Mouse (Mus musculus): ENCODE data around the gene Il20.

Gene Il20

DNA sequence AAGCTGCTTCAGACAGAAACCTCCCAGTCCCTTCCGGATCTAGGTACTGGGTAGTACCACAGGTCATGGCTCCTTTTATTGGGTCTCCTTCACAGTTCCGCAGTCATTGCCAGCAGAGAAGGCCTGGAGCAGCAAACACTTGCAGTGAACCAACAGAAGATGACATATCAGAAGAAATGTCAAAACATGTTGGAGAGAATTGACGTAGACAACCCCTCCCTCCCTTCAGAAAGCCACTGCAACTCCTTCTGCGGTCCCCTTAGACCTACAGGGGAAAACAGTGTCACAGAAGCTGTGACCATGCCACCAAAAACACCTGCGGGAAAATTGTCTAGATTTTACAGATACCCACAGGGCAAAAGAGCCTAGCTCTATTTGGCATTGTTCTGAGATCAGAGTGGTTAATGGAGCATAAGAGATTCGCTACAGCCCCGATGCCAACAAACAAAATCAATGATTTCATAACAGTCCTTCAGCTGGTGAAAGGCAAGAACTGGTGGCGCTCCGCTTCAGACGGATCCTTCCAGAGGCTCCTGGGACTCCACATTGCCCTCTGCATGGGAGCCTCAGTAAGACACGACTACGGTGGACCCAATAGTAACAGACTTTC lies at the start of gene Il20:
Gene Il20 (minus strand): TSS at position 51 of the 610 bp plus-strand sequence.
- no peak for DNase-seq (ENCODE audit: low read depth, low spot score)

DNA sequence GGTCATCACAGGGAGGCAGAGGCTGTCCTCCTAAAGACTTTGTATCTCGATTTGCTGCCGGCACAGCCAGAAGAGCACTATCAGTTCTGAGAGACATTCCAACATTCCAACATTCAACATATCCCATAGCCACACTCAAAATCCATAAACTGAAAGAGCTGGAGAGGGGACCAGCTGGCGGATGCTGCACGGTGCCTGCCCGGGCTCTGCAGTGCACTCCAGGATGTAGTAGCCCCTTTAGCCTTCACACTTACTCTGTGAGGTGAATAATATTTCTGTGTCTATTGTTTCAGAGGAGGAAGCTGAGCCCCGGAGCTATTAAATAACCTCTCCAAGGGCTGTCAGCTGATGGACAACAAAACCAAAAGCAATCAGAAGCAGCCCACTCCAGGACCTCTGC lies 35.7 kb upstream of the Il20 start:
- no peak for DNase-seq (ENCODE audit: low read depth, low spot score)

DNA sequence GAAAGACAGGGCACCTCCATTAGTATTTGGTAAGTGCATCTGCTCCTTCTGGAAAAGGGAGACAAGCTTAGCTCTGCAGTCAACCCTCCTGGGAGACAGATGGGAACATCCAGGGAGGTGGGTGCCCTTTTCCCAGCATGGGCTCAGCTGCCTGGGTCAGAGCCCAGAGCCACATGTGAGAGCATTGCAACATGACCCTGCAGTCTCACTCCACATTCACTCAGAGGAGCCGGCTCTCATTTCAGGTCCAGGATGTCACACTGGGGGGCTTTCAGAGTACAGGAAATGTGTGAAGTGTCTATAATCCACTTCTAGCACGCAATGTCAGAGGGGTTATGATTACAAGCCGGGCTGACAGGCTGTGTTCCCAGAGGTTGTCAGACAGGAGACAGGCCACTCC lies 30.6 kb upstream of the Il20 start:
- DNase-seq (ENCODE audit: low read depth, low spot score): peak; percentile 47

DNA sequence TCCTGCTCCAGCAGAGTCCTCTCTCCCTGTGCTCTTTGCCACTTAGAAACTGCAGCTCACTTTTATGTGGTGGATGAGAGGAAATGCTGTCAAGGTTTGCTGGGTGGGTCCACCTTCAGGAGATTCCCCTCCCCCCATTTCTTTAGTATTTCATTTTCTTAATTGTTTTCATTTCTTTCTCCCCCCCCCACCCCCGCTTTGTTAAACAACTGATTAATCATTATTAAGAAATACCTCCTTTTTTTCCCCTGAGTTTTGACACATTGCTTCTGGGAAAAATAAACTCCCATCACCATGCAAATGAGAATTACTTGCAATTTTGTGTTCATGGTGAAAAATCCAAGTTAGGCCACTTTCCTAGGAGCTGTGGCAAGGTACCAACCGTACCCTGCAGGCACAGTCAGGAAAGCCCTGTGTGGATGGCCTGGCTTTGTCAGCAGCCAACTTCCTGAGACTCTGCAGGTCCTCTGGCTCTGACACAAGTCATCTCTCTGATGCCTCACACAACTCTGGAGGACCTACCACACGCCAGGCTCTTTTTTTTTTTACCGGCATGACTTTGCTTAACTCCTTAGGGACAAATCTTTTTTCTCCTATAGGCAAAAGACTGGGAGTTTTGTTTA lies 28.9 kb upstream of the Il20 start, which contains the start of gene Il19:
Gene Il19 (minus strand): TSS at position 51 of the 623 bp plus-strand sequence.
- no peak for DNase-seq (ENCODE audit: low read depth, low spot score)

DNA sequence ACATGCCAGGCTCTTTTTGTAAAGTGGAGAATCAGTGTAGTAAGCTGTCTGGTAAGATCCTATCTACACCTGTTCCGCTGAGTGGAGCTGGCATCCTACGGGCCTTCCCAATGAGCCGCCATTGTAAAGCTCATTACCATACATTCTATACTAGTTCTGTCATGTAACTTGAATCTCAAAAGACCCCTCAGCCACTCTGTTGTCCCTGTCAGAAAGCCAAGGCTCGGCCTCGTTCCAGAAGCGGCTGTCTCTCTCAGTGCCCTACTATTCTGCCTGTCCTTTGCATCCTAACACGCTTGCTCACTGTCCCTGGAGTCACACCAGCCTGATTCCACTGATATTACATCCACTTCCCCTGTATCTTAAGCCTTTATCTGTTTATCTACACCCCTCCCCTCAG lies 26.9 kb upstream of the Il20 start:
- DNase-seq (ENCODE audit: low read depth, low spot score): no peak

DNA sequence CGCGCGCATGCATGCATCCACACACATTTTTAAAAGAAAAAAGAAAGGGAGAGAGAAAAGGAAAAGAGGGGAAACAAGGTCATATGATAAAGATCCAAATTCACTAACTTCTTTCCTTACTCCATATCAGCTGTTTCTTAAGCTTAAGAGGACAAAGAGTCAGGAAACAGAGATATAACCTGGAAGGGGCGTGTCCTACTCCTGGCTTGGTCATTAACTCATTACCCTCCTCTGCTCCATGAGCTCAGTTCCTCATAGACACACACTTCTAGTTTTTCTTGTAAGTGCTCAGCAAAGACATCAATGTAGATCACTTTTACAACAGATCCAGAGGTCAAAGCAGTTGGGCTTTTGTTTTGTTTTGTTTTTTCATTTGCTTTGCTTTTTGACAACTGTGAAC lies 25.9 kb upstream of the Il20 start:
- no peak for DNase-seq (ENCODE audit: low read depth, low spot score)

DNA sequence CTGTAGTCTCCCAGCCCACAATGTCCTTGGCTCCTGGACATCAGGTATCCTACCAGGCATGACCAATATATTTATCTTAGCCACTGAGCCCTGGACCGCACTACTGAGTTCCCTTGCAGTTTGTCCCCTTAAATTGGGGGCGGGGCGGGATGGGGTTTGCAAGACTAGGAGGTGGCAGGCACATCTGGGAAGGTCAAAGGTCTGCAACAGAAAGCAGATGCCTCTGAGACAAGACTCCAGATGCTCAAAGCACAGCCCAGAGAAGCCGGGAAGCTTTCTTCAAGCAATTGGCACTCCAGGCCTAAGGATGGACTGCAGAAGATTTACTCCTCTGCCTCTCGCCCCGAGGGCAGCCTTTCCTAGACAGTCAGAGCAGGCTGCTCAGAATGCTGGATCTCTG lies 25.1 kb upstream of the Il20 start:
- peak; percentile 80 for DNase-seq (ENCODE audit: low read depth, low spot score)

DNA sequence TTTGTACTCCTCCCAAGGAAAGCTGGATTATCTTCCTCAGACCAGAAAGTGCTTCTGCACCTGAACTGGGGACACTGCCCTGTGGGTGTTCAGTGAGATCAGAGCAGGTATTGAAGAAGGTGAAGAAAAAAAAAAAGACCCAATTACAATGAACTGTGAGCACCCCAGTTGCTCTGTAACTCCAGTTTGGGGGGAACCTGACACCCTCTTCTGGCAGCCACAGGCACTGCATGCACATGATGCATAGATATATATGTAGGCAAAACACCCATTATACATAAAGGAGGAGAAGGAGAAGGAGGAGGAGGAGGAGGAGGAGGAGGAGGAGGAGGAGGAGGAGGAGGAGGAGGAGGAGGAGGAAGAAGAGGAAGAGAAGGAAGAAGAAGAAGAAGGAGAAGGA lies 15.2 kb upstream of the Il20 start:
- DNase-seq (ENCODE audit: low read depth, low spot score): no peak

DNA sequence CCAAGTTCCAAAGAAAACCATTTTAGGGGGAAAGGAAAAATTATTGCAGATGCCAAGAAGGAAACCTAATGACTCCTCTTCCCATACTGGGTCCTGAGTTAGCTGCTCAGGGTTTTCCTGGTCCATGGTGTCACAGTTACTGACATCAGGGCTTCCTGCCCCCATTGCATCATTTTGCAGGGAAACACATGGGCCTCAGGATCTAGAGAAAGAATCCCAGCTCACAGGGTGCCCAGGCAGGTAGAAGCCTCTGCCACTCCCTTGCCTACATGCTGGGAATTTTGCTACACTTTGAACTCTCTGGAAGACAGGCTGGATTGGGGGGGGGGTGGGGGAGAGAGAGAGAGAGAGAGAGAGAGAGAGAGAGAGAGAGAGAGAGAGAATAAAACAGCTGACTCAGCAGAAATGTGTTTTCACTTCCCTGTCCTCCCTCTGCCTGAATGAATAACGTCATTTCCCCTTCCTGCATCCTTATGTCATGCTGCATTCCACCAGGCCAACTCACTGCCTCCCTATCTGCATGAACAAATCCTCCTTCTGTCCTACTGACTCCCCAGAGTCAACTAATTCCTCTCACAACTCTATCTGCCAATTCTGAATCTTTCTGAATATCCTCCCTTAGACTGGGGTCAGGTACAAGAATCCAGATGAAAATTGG lies 7.2 kb upstream of the Il20 start:
- no peak for DNase-seq (ENCODE audit: low read depth, low spot score)

DNA sequence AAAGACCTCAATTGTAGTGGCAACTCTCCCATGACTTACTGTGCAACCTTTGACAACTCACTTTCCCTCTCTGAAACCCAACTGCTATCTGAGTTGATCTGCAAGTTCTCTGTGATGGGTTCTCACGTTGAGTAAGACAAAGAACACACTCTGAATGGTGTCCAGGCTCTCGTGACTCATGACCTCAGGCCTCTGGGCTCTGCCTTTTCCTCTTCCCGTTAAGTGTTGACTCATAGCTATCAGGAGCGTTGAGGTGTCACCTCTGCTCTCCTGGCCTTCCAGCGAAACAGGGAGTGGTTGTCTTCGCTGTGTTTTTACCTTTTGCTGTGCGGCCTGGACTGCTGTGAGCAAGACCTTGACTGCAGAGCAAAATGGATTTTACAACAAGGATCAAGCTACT lies 8.7 kb downstream of the Il20 start:
- no peak for DNase-seq (ENCODE audit: low read depth, low spot score)

DNA sequence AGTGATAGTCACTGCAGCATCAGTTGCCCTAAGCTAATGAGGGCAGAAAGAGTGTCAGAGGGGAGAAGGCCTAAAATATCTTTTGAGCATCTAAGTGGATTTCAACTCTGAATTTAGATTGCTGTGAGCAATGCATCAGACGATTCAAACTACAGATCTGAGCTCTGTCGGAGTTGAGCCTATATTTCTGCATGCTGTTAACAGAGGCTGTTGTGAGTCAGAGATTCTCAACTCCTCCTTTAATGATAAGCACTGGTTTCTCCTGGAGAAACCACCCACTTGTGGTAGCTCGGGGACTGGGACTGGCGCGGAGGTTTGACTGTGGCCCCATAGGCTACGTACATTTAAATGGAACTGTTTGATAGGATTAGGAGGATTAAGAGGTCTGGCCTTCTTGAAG lies 16.8 kb downstream of the Il20 start:
- DNase-seq (ENCODE audit: low read depth, low spot score): no peak

DNA sequence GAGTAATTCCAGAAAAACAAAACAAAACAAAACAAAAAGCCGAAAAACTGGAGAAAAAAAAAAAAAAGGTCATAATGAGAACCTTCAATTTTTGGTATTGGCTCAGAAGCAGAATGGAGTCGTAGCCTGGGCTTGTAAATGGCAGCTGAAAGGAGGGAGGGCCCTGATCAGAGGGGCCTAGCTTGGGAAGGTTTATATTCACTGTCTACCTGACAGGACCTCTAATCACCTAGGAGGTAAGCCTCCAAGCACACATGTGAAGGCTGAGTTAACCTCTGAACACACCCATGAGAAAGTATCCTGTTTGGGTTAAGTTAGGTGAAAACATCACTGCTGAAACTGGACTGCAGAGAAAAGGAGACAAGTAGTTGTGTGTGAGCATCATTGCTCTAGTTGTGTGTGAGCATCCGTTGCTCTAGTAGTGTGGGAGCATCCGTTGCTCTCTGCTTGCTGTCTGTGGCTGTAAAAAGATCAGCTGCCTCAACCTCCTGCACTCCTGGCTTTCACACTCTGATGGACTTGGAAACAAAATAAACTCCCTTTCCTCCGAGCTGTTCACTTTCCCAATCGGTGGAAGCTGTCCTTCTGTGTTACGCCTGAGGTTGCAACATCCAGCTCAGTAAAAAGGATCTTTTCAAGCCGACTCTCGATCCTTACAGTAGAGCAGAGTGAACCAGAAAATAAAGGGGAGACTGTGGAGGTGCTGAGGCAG lies 17.8 kb downstream of the Il20 start:
- DNase-seq (ENCODE audit: low read depth, low spot score): no peak

DNA sequence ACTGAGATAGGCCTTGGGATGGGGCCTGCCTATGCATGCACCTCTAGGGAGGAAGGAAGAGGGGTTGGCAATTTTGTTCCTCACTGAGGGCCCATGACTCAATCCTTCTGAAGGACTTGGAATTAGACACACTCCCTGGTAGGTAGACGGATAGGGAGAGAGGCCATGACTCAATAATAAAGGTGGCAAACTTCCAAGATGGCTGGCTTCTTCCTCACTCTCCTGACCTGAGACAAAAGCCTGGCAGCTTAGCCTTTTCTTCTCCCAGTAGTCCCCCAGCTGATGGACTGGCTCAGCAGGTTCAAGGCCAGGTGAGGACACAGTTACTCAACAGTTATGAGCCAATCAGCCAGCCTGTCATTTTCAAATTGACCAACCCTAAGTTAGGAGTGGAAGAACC lies 18.8 kb downstream of the Il20 start:
- no peak for DNase-seq (ENCODE audit: low read depth, low spot score)

DNA sequence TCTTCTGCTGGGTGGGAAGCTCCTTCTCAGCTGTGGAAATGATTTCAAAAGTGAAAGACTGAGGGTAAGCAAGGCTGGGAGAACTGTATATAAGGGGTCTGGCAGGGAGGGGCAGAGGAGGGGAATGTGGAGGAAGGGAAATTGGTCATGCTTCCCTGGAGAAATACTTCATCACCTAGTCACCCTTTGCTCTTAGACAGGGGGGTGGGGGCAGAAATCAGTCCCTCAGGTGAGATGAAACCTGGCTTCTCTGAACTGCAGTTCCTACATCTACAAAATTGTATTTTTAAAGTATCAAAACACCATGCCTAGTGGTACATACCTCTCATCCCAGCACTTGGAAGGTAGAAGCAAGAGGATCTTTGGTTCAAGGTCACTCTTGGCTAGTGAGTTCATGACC lies 23.9 kb downstream of the Il20 start, which contains the start of gene Il24:
Gene Il24 (minus strand): TSS at position 101 of the 400 bp plus-strand sequence.
- no peak for DNase-seq (ENCODE audit: low read depth, low spot score)

DNA sequence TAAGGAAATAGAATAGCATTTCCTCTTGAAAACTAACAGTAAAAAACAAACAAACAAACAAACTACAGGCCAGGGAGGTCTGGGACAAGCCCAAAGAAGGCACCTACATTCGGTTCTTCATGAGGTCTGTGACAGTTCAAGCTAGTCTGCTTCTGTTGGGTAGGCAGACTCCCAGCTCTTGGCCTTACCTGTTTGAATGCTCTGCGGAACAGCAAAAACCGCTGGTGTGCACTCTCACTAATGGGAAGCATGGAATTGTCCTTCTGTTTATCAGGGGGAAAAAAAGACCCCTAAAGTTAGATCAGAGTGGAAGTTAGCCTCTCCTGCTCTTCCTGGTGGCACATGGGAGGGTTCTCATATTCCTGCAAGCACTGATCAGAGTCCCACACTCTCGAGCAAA lies 28.1 kb downstream of the Il20 start:
- DNase-seq (ENCODE audit: low read depth, low spot score): no peak

DNA sequence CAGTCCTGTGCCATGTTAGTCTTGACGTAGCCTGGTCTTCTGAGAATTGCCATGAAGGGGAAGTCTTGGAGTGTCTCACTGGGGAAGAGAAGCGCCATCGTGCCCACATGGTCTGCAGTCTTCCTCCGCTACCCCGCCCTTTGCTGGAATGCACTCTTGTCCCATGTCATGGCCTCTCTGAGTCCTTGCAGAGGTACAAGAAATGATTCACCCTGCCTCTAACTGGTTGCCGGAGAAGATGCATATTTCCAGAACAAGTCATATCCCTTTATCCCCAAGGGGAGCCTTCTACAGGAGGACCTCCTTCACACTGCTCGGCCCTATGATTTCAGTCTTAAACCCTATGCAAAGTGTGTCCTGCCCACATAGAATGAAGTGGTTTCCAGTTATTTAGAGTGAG lies 31.3 kb downstream of the Il20 start:
- DNase-seq (ENCODE audit: low read depth, low spot score): no peak

DNA sequence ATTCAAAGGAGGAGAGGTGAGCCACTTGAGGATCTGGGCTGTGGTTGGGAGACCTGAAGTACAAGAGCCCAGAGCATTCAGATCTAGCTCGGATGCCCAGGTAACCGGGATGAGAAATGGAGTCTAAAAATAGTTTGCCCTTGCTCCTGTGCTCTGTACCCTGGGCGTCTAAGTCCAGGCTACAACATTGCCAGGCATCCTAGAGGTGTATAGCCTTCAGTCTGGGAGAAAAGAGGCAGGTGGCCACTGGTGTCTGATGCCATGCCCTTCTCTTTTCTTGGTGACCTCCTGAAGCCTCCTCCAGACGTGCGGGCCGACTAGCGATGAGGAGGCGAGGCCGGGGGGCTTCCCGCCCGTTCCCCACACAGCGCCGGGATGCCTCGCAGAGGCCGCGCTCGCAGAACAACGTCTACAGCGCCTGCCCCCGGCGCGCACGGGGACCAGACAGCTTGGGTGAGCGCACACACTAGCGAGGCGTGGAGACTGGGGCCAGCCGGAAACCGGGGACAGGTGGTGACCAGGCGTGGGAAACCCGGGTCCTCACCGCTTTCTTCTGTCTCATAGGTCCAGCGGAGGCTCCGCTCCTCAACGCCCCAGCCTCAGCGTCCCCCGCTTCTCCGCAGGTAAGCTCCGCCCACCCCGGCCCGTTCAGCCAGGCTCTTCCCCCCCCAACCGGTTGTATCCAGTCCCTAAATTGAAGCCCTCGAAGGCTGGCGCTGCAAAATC lies 33.2 kb downstream of the Il20 start:
- peak; percentile 33 for DNase-seq (ENCODE audit: low read depth, low spot score)

DNA sequence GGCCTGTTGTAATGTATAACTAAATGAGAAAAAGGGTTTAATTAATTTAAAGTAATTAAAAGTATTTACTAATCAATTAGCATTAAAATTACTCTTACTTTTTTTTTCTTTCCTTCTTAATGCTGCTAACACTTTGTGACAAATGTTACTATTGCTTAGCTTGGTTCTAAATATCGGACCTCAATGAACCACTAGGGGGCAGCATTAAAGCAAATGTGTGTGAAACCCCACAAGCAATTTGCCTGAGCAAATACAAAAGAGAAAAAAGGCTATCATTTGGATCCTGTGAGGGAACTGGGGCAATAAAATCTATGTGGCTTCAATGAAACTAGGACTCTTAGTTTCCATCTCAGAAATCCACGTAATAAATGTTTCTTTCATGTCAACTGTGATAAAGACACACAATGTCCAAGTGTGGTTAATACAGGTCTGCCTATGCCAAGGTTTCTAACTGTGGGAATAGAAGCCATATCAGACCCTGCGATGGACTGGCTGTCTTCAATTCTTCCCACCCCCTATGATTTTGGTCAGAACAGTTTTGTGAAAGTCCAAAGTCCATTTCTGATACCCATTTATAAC lies 34.2 kb downstream of the Il20 start:
- DNase-seq (ENCODE audit: low read depth, low spot score): peak; percentile 74

DNA sequence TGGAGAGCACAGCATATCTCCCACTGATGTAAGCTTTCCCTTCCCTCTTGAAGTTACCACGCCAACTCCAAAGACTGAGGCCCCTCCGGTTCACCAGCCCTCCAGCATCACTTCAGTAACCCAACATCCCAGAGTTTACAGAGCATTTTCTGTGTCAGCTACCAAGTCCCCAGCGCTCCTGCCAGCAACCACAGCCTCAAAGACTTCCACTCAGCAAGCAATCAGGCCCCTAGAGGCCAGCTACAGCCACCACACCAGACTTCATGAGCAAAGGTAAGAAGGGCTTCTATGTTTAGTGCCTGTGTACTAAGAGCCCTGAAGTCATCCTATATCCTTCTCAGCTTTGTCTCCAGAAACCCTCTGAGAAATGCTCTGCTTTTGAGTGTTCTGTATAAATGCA lies 35.3 kb downstream of the Il20 start:
- DNase-seq (ENCODE audit: low read depth, low spot score): no peak

DNA sequence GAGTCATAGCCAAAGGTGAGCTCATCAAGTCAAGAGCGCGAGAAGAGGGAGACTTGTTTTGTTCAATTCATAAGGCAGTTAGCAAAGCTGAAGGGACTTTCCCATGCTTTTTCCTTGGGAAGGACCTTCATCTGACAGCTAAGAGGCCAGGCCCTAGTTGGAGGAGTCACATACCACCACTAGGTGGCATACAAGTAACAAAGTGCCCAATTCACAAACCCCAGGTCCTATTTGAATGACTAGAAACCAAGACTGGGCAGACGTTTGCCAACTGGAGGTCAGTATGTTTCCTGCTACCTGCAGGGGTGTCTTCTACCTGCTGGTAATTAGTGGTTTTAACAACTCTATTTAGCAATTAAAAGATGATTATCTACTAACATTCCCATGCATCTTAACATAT lies 36.1 kb downstream of the Il20 start:
- peak; percentile 59 for DNase-seq (ENCODE audit: low read depth, low spot score)

DNA sequence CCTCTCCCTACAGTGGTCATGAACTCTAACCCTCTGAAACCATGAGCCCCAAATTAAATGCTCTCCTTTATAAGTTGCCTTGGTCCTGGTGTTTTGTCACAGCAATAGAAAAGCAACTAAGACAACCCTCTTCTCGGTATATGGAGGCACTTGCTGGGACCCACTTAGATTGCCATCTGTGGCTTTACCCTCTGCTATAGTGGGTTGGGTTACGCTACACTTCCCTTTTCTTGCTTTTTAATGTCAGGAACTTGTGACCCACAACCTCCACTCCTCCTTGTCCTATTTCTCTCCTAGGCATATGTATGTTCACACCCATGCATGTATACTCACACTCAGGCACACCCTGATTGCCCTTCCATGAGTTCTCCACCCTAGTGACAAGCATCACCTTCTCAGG lies 38.3 kb downstream of the Il20 start:
- DNase-seq (ENCODE audit: low read depth, low spot score): no peak
